Mouse (Mus musculus) kidney, embryonic 16.5 days (tissue): ENCODE measurements around the gene Rsrc2. TPM values are rescaled to one million over a fixed set of nuclear protein-coding genes. Genes with fewer than 3 reads are reported as not detected.
"Not testable (repeated sequence)": the region's sequence is repeated elsewhere in the genome, so short reads cannot be mapped to it uniquely, and the experiment has no call there.

Experiments
- ATAC-seq: fragments of 200-750 bp; cut with Nextera tagmentation; 2 replicates; pipeline ENCODE4 v1.8.0; 2017; ENCODE audit warnings: moderate TSS enrichment; ENCODE audit not compliant: low FRiP score, low TSS enrichment
- H3K27ac ChIP-seq: fragments of 300-500 bp; sonication (generic); 2 replicates; pipeline ENCODE4 v1.5.1; 2014; ENCODE audit warnings: low read length
- H3K27me3 ChIP-seq: fragments of 300-500 bp; sonication (generic); 2 replicates; pipeline ENCODE4 v1.6.1; 2014; ENCODE audit warnings: low read length, control low read depth, mixed read lengths; ENCODE audit not compliant: insufficient read depth
- H3K36me3 ChIP-seq: fragments of 300-500 bp; sonication (generic); 2 replicates; pipeline ENCODE4 v1.6.1; 2014; ENCODE audit warnings: low read length, control low read depth, mixed read lengths; ENCODE audit not compliant: insufficient read depth
- H3K4me1 ChIP-seq: fragments of 300-500 bp; sonication (generic); 2 replicates; pipeline ENCODE4 v1.6.1; 2014; ENCODE audit warnings: low read length, control low read depth, mixed read lengths; ENCODE audit not compliant: insufficient read depth
- H3K4me2 ChIP-seq: fragments of 300-500 bp; sonication (generic); replicated peaks from 2 replicates; pipeline ENCODE4 v1.6.1; 2014; ENCODE audit warnings: low read depth, low read length
- H3K4me3 ChIP-seq: fragments of 300-500 bp; sonication (generic); 2 replicates; pipeline ENCODE4 v1.5.1; 2014; ENCODE audit warnings: mild to moderate bottlenecking, low read length
- H3K9ac ChIP-seq: fragments of 300-500 bp; sonication (generic); replicated peaks from 2 replicates; pipeline ENCODE4 v1.6.1; 2014; ENCODE audit warnings: low read length
- H3K9me3 ChIP-seq: fragments of 300-500 bp; sonication (generic); 2 replicates; pipeline ENCODE4 v1.6.1; 2016; ENCODE audit warnings: low read length, control low read depth
- WGBS: fragments of 180-500 bp; shearing (Covaris S2); extraction: QIAGEN DNeasy Blood & Tissue Kit; methylation state at CpG from one replicate; pipeline ENCODE4 v1.1.7; 2014; 5-methylcytosine and 5-hydroxymethylcytosine counted together
- polyA plus RNA-seq: library from polyadenylated mRNA; unstranded; fragments of >200 nt; fragmentation: Nextera tagmentation; extraction: Ambion mirVana; gene quantifications from 2 replicates; pipeline ENCODE4 v1.2.1, GENCODE M21; 2015

The Rsrc2 gene
- polyA plus RNA-seq, 1 experiment from 2014 or later, result 105 TPM

- H3K27ac ChIP-seq, result no peak overlapping the region
- 14% methylated on average over 7 of the region's 7 CpGs for WGBS
- ATAC-seq, result no peak
- peaks cover 19% of the 10 kb centered on the region for H3K36me3 ChIP-seq
- peaks cover 27% of the 10 kb centered on the region for H3K4me1 ChIP-seq
- peak overlapping the region; percentile 87 for H3K4me3 ChIP-seq
- no peaks in the 10 kb centered on the region for H3K9me3 ChIP-seq
- no peaks in the 10 kb centered on the region for H3K27me3 ChIP-seq
- H3K4me2 ChIP-seq, result peak overlapping the region; percentile 68
- H3K9ac ChIP-seq, result peak overlapping the region; percentile 66
Measured at GRCm38 (mm10) chr5:123747604-123748003, 1.6 kb downstream of the Rsrc2 start.

GRCm38 (mm10) chr5:123746253-123746652 lies 3.0 kb downstream of the Rsrc2 start:
- Histone ChIP-seq H3K4me1 (peaks cover 27% of the 10 kb centered on the region), H3K9me3 (no peaks in the 10 kb centered on the region), H3K4me2 (peak overlapping the region; percentile 68), H3K36me3 (peaks cover 20% of the 10 kb centered on the region), H3K9ac (no peak overlapping the region), H3K27ac (no peak overlapping the region), H3K27me3 (no peaks in the 10 kb centered on the region), H3K4me3 (peak overlapping the region; percentile 25)
- ATAC-seq, result no peak

- peaks cover 18% of the 10 kb centered on the region for H3K4me1 ChIP-seq
- 88% methylated on average over 2 of the region's 2 CpGs for WGBS
- peaks cover 31% of the 10 kb centered on the region for H3K36me3 ChIP-seq
- ATAC-seq, result no peak
- no peaks in the 10 kb centered on the region for H3K27me3 ChIP-seq
- H3K9me3 ChIP-seq, result no peaks in the 10 kb centered on the region
- no peak overlapping the region for H3K4me3 ChIP-seq
- no peak overlapping the region for H3K4me2 ChIP-seq
- H3K9ac ChIP-seq, result no peak overlapping the region
- H3K27ac ChIP-seq, result no peak overlapping the region
Measured at GRCm38 (mm10) chr5:123744358-123744757, 4.9 kb downstream of the Rsrc2 start.

GRCm38 (mm10) chr5:123730981-123731380 lies 18.2 kb downstream of the Rsrc2 start:
- Histone ChIP-seq H3K4me2 (no peak overlapping the region), H3K9me3 (no peaks in the 10 kb centered on the region), H3K9ac (no peak overlapping the region), H3K27ac (no peak overlapping the region), H3K4me3 (no peak overlapping the region), H3K36me3 (peaks cover 58% of the 10 kb centered on the region), H3K27me3 (no peaks in the 10 kb centered on the region), H3K4me1 (no peaks in the 10 kb centered on the region)
- WGBS, result 99% methylated on average over 2 of the region's 2 CpGs
- ATAC-seq, result no peak

- H3K27me3 ChIP-seq, ATAC-seq, H3K36me3 ChIP-seq, H3K9me3 ChIP-seq, H3K27ac ChIP-seq, H3K9ac ChIP-seq, H3K4me2 ChIP-seq, H3K4me3 ChIP-seq: not testable (repeated sequence)
- peaks cover 12% of the 10 kb centered on the region for H3K4me1 ChIP-seq
- 90% methylated on average over 7 of the region's 7 CpGs for WGBS
Measured at GRCm38 (mm10) chr5:123723816-123724215, 25.4 kb downstream of the Rsrc2 start.

- H3K4me2 ChIP-seq, result peak within 1 kb of the TSS; percentile 77
- H3K9ac ChIP-seq, result peak within 1 kb of the TSS; percentile 88
- H3K36me3 ChIP-seq, result peaks cover 6% of the 10 kb centered on the region
- peak; percentile 100 for ATAC-seq
- H3K27me3 ChIP-seq, result no peaks in the 10 kb centered on the region
- H3K9me3 ChIP-seq, result no peaks in the 10 kb centered on the region
- H3K4me3 ChIP-seq, result peak within 1 kb of the TSS; percentile 78
- peaks cover 21% of the 10 kb centered on the region for H3K4me1 ChIP-seq
- WGBS, result under 1% methylated on average over 82 of the region's 83 CpGs
- peak within 1 kb of the TSS; percentile 86 for H3K27ac ChIP-seq
Measured at GRCm38 (mm10) chr5:123720328-123721311, 28.6 kb downstream of the Rsrc2 start, which contains the start of gene Zcchc8. Gene Zcchc8, minus strand, starts transcription at chr5:123721100.

- H3K27me3 ChIP-seq, result no peaks in the 10 kb centered on the region
- H3K4me1 ChIP-seq, result peaks cover 18% of the 10 kb centered on the region
- H3K9me3 ChIP-seq, result no peaks in the 10 kb centered on the region
- H3K36me3 ChIP-seq, result peaks cover 59% of the 10 kb centered on the region
- no peak overlapping the region for H3K27ac ChIP-seq
- no peak overlapping the region for H3K4me3 ChIP-seq
- WGBS, result 90% methylated on average over 4 of the region's 4 CpGs
- ATAC-seq, result no peak
- H3K9ac ChIP-seq, result no peak overlapping the region
- H3K4me2 ChIP-seq, result no peak overlapping the region
Measured at GRCm38 (mm10) chr5:123714622-123715021, 34.6 kb downstream of the Rsrc2 start.

GRCm38 (mm10) chr5:123713782-123714181 lies 35.4 kb downstream of the Rsrc2 start:
- WGBS, result 90% methylated on average over 6 of the region's 6 CpGs
- Histone ChIP-seq H3K9ac (no peak overlapping the region), H3K4me1 (peaks cover 10% of the 10 kb centered on the region), H3K9me3 (no peaks in the 10 kb centered on the region), H3K4me2 (no peak overlapping the region), H3K27ac (no peak overlapping the region), H3K27me3 (no peaks in the 10 kb centered on the region), H3K4me3 (no peak overlapping the region), H3K36me3 (peaks cover 66% of the 10 kb centered on the region)
- no peak for ATAC-seq

GRCm38 (mm10) chr5:123709571-123709970 lies 39.6 kb downstream of the Rsrc2 start:
- H3K4me2 ChIP-seq, result no peak overlapping the region
- ATAC-seq, result no peak
- H3K36me3 ChIP-seq, result peaks cover 82% of the 10 kb centered on the region
- H3K4me3 ChIP-seq, result no peak overlapping the region
- H3K27me3 ChIP-seq, result no peaks in the 10 kb centered on the region
- no peak overlapping the region for H3K27ac ChIP-seq
- H3K4me1 ChIP-seq, result no peaks in the 10 kb centered on the region
- 70% methylated on average over 4 of the region's 4 CpGs for WGBS
- no peak overlapping the region for H3K9ac ChIP-seq
- no peaks in the 10 kb centered on the region for H3K9me3 ChIP-seq

GRCm38 (mm10) chr5:123708598-123708997 lies 40.6 kb downstream of the Rsrc2 start:
- ATAC-seq, result no peak
- H3K4me2 ChIP-seq, result no peak overlapping the region
- no peak overlapping the region for H3K9ac ChIP-seq
- WGBS, result 95% methylated on average over 12 of the region's 12 CpGs
- no peaks in the 10 kb centered on the region for H3K9me3 ChIP-seq
- H3K4me1 ChIP-seq, result no peaks in the 10 kb centered on the region
- no peaks in the 10 kb centered on the region for H3K27me3 ChIP-seq
- peaks cover 82% of the 10 kb centered on the region for H3K36me3 ChIP-seq
- H3K4me3 ChIP-seq, result no peak overlapping the region
- H3K27ac ChIP-seq, result no peak overlapping the region
